Mouse (Mus musculus) liver, embryonic 14.5 days (tissue): ENCODE measurements around the gene Rpp14.

Source experiments
- CTCF ChIP-seq: IDR thresholded peaks from 2 replicates; pipeline ENCODE4 v1.5.1; 2016; ENCODE audit warnings: antibody characterized with exemption, low read depth, control low read depth
- EP300 ChIP-seq: IDR thresholded peaks from 2 replicates; pipeline ENCODE4 v1.6.1; 2016; ENCODE audit warnings: antibody characterized with exemption, low read depth

- TF ChIP-seq CTCF (no peak), EP300 (no peak)
Observed at GRCm38 (mm10) chr14:8112036-8112435, 31.9 kb downstream of the Rpp14 start.
